ENCODE assay signal across 8 mouse cellular contexts in genomic region chr11:59707481-59707880, GRCm38 (mm10). TPM values are rescaled to one million over a fixed set of nuclear protein-coding genes. Genes with fewer than 3 reads are reported as not detected.
A peak's percentile ranks its signal among the peaks of the same experiment; 100 is the strongest.
DNase-seq lines count a peak whose midpoint lies in the region; ATAC-seq and TF ChIP-seq lines count a peak whose summit lies in the region.

No protein-coding gene starts in this region.

- 0 out of 2 replicates have a peak overlapping the region, but pooled peaks have one; percentile 33 for H3K9ac ChIP-seq in heart, adult 2 months (ENCODE audit: low read depth, low read length)
- peak overlapping the region; percentile 67 for H3K9ac ChIP-seq in heart, embryonic 14.5 days (ENCODE audit: low read length)
- no peak overlapping the region for H3K9ac ChIP-seq in liver, postnatal 0 days (replicated peaks)

- H3K4me3 ChIP-seq in heart, adult 2 months, result no peak overlapping the region; the same call in 1 of the 2 replicates
- H3K4me3 ChIP-seq in heart, embryonic 14.5 days (ENCODE audit: control insufficient read depth in 1 of 2, insufficient read depth in 1 of 2, low read depth in 1 of 2, low read length in 2 of 2), result peak overlapping the region in 1 of 2 experiments; percentile 5; a peak in 1 of 4 replicates
- no peak overlapping the region for H3K4me3 ChIP-seq in liver, postnatal 0 days (ENCODE audit: low read depth, low read length)

- TF ChIP-seq CTCF in heart, adult 2 months (IDR thresholded peaks at IDR 0.05), result no peak
- no peak for TF ChIP-seq CTCF in liver, postnatal 0 days (IDR thresholded peaks at IDR 0.05; ENCODE audit: low read depth)

- H3K27ac ChIP-seq in heart, adult 2 months, result peak overlapping the region; percentile 88
- peak overlapping the region; percentile 96 to 97 for H3K27ac ChIP-seq in heart, embryonic 14.5 days (replicated peaks in 1 of 2; ENCODE audit: control insufficient read depth in 1 of 2, insufficient read depth in 1 of 2, low read depth in 2 of 2, low read length in 2 of 2)
- peak overlapping the region; percentile 30; the same call in 1 of the 2 replicates for H3K27ac ChIP-seq in liver, postnatal 0 days (ENCODE audit: low read depth)

- H3K27me3 ChIP-seq in heart, adult 2 months (ENCODE audit: control insufficient read depth, insufficient read depth, low read length), result no peaks in the 10 kb centered on the region
- no peaks in the 10 kb centered on the region for H3K27me3 ChIP-seq in heart, embryonic 14.5 days (ENCODE audit: control insufficient read depth, insufficient read depth, low read length)
- no peaks in the 10 kb centered on the region for H3K27me3 ChIP-seq in liver, postnatal 0 days (ENCODE audit: insufficient read depth, low read length)

- no peaks in the 10 kb centered on the region for H3K9me3 ChIP-seq in heart, embryonic 14.5 days (ENCODE audit: control insufficient read depth, low read length)
- no peaks in the 10 kb centered on the region for H3K9me3 ChIP-seq in liver, postnatal 0 days (ENCODE audit: low read length)

- WGBS in heart, adult 2 months, result 22% methylated on average over 2 of the region's 2 CpGs
- 33% methylated on average over 2 of the region's 2 CpGs for WGBS in heart, embryonic 14.5 days
- 60% methylated on average over 2 of the region's 2 CpGs for WGBS in liver, postnatal 0 days (ENCODE audit: insufficient replicate concordance)

- DNase-seq in heart, adult 2 months, result peak in 1 of 2 experiments; percentile 20
- no peak for DNase-seq in heart, postnatal 25 days (ENCODE audit: low spot score)
- DNase-seq in Muller cell, postnatal 12 days (ENCODE audit: inconsistent ontology term), result peak; percentile 9
- DNase-seq in liver, postnatal 0 days, result no peak
- no peak for DNase-seq in urinary bladder, postnatal 14 days (ENCODE audit: low spot score)
- no peak for DNase-seq in urinary bladder, adult 2 months (ENCODE audit: low spot score)
- no peak for DNase-seq in cerebellum, adult 11 months

- ATAC-seq in heart, embryonic 14.5 days (ENCODE audit: insufficient number of reproducible peaks, insufficient read depth, low FRiP score, low read depth), result no peak
- ATAC-seq in liver, postnatal 0 days, result no peak

- intact Hi-C loops in heart, adult 2 months (cut with DNase I), result no loop called here
- intact Hi-C loops in heart, postnatal 25 days (cut with DNase I), result loop anchor here (2.0 kb wide), 1 partner anchor 45 kb away; no protein-coding TSS in a partner anchor

- peaks cover 33% of the 10 kb centered on the region for H3K4me1 ChIP-seq in heart, adult 2 months (ENCODE audit: control insufficient read depth, insufficient read depth, low read length)
- peaks cover 26 to 54% of the 10 kb centered on the region in 2 experiments for H3K4me1 ChIP-seq in heart, embryonic 14.5 days (ENCODE audit: control insufficient read depth in 2 of 2, insufficient read depth in 2 of 2, low read length in 2 of 2)
- peaks cover 18% of the 10 kb centered on the region for H3K4me1 ChIP-seq in liver, postnatal 0 days (ENCODE audit: insufficient read depth)

- H3K36me3 ChIP-seq in heart, adult 2 months (ENCODE audit: control insufficient read depth, insufficient read depth, low read length), result peaks cover 55% of the 10 kb centered on the region
- peaks cover 13% of the 10 kb centered on the region; the same call in 1 of the 2 replicates for H3K36me3 ChIP-seq in heart, embryonic 14.5 days (ENCODE audit: control insufficient read depth, insufficient read depth, low read length)
- H3K36me3 ChIP-seq in liver, postnatal 0 days (replicated peaks; ENCODE audit: insufficient read depth, low read length), result no peaks in the 10 kb centered on the region

- H3K4me2 ChIP-seq in heart, embryonic 14.5 days (ENCODE audit: low read length), result peak overlapping the region; percentile 63
- H3K4me2 ChIP-seq in liver, postnatal 0 days (ENCODE audit: low read depth, low read length), result no peak overlapping the region

- H3K79me2 ChIP-seq in heart, adult 2 months (replicated peaks; ENCODE audit: control insufficient read depth, insufficient read depth, low read length), result peaks cover 9% of the 10 kb centered on the region

- 0 out of 2 replicates have a peak, but pooled peaks have one; percentile 18 for TF ChIP-seq POLR2A in heart, adult 2 months (IDR thresholded peaks at IDR 0.05; ENCODE audit: insufficient read depth, low read depth, low read length)

- no peak for TF ChIP-seq EP300 in heart, adult 2 months (IDR thresholded peaks at IDR 0.05; ENCODE audit: insufficient read depth, low read depth, low read length)
- no peak for TF ChIP-seq EP300 in liver, postnatal 0 days (IDR thresholded peaks at IDR 0.05; ENCODE audit: low read depth)

RNA-seq across cellular contexts. Expression of gene Mprip, which starts 46.4 kb away (rescaled TPM):
- 100 to 1,000 TPM; 132 to 142 TPM for total RNA-seq in heart, adult 2 months (2021)
- polyA plus RNA-seq in heart, adult 2 months (2012; rRNA removed), result 77.1 and 81.6 TPM in 2 replicates
- total RNA-seq in heart, postnatal 25 days (2021), result 100 to 1,000 TPM; 149 to 151 TPM
- polyA plus RNA-seq in heart, embryonic 14.5 days (2014; fragmentation: Nextera tagmentation; extraction: Ambion mirVana), result 64.7 and 68.7 TPM in 2 replicates
- polyA plus RNA-seq in liver, postnatal 0 days (2015; fragmentation: Nextera tagmentation; extraction: Ambion mirVana), result 14.2 and 14.3 TPM in 2 replicates
- polyA plus RNA-seq in urinary bladder, adult 2 months (2012; rRNA removed), result 136 and 151 TPM in 2 replicates

Comparison
In these comparisons a context has a peak if more than half of its experiments do, and no peak if none do; other contexts are left out.
1. H3K27ac ChIP-seq: peak in every context shown above with its lines; median percentile 96 in heart, embryonic 14.5 days; 88 in heart, adult 2 months; 30 in liver, postnatal 0 days.